Mouse (Mus musculus) spleen, adult 2 months (tissue): ENCODE results near the gene Gm17651.

ENCODE experiments used
- CTCF ChIP-seq: fragments of 200-500 bp; IDR thresholded peaks from 2 replicates; pipeline ENCODE4 v1.5.1; 2011; ENCODE audit warnings: mild to moderate bottlenecking, inconsistent platforms; ENCODE audit not compliant: insufficient read depth, insufficient read length, insufficient replicate concordance; ENCODE audit errors: extremely low read depth
- POLR2A ChIP-seq: fragments of 200-500 bp; IDR thresholded peaks from 2 replicates; pipeline ENCODE4 v1.6.1; 2011; ENCODE audit warnings: low read depth, low read length, inconsistent platforms

GRCm38 (mm10) chr3:97659746-97660145 is 14.7 kb downstream of the Gm17651 start:
- TF ChIP-seq CTCF (no peak), POLR2A (no peak)
